Comparison of ENCODE assay signal across 11 mouse cellular contexts in genomic region chr15:12135368-12135767, GRCm38 (mm10). TPM values are rescaled to one million over a fixed set of nuclear protein-coding genes. Genes with fewer than 3 reads are reported as not detected.
DNase-seq lines count a peak whose midpoint lies in the region; ATAC-seq and TF ChIP-seq lines count a peak whose summit lies in the region.
"Had no signal": no experiment of that assay in that cellular context is flagged by ENCODE, and none has a peak within 500 bp of the region (broad histone marks: within the 10 kb centered on the region; RNA-seq: fewer than 3 reads in every experiment).

No protein-coding gene starts in this region.

- no peak for TF ChIP-seq CTCF in kidney, adult 2 months (conservative IDR thresholded peaks at IDR 0.05; ENCODE audit: insufficient read depth, insufficient read length, low read depth, low read length)

- ATAC-seq in forebrain, embryonic 14.5 days, result no peak
- no peak for ATAC-seq in forebrain, embryonic 16.5 days

- DNase-seq in forebrain, embryonic 14.5 days (ENCODE audit: low spot score), result peak; percentile 14
- peak; percentile 26 for DNase-seq in kidney, adult 2 months
- DNase-seq in kidney, postnatal 14 days, result no peak
- peak; percentile 43 to 51 for DNase-seq in cerebellum, postnatal 25 days
- DNase-seq in skeletal muscle tissue, adult 2 months (ENCODE audit: low read depth, low spot score), result peak; percentile 77
- no peak for DNase-seq in layer of hippocampus, postnatal 25 days (ENCODE audit: extremely low spot score in 1 of 2, low spot score in 1 of 2)
- no peak for DNase-seq in spleen, adult 12 weeks (ENCODE audit: low spot score)
- DNase-seq: lung, postnatal 10 days had no signal

- H3K9me3 ChIP-seq in forebrain, embryonic 14.5 days (replicated peaks; ENCODE audit: control insufficient read depth, low read length), result no peaks in the 10 kb centered on the region
- no peaks in the 10 kb centered on the region for H3K9me3 ChIP-seq in forebrain, embryonic 16.5 days (ENCODE audit: control insufficient read depth, low read length)
- H3K9me3 ChIP-seq: hindbrain, embryonic 12.5 days had no signal

- WGBS in forebrain, embryonic 14.5 days, result 57% methylated on average over 3 of the region's 3 CpGs
- WGBS in forebrain, embryonic 16.5 days, result 49% methylated on average over 3 of the region's 3 CpGs
- 22% methylated on average over 3 of the region's 3 CpGs for WGBS in kidney, adult 2 months

- no peaks in the 10 kb centered on the region for H3K27me3 ChIP-seq in forebrain, embryonic 14.5 days (replicated peaks; ENCODE audit: control insufficient read depth, insufficient read depth, low read length)
- no peaks in the 10 kb centered on the region for H3K27me3 ChIP-seq in forebrain, embryonic 16.5 days (replicated peaks; ENCODE audit: control insufficient read depth, insufficient read depth, low read length)
- no peaks in the 10 kb centered on the region for H3K27me3 ChIP-seq in kidney, adult 2 months (replicated peaks; ENCODE audit: control insufficient read depth, insufficient read depth, low read length)
- H3K27me3 ChIP-seq: hindbrain, embryonic 12.5 days had no signal

- H3K36me3 ChIP-seq in forebrain, embryonic 14.5 days (ENCODE audit: control insufficient read depth, insufficient read depth, low read length), result peaks cover 13% of the 10 kb centered on the region
- peaks cover 4% of the 10 kb centered on the region; the same call in 1 of the 2 replicates for H3K36me3 ChIP-seq in forebrain, embryonic 16.5 days (ENCODE audit: control insufficient read depth, insufficient read depth)
- no peaks in the 10 kb centered on the region for H3K36me3 ChIP-seq in kidney, adult 2 months (ENCODE audit: control insufficient read depth, insufficient read depth, low read length)

- no peak overlapping the region for H3K27ac ChIP-seq in forebrain, embryonic 14.5 days (ENCODE audit: low read depth, low read length)
- no peak overlapping the region for H3K27ac ChIP-seq in forebrain, embryonic 16.5 days (ENCODE audit: low read length)
- no peak overlapping the region for H3K27ac ChIP-seq in kidney, adult 2 months (ENCODE audit: insufficient read depth, low read depth, low read length)
- H3K27ac ChIP-seq: hindbrain, embryonic 12.5 days; kidney, postnatal 0 days had no signal

- TF ChIP-seq POLR2A in kidney, adult 2 months (IDR thresholded peaks at IDR 0.05; ENCODE audit: low read depth, low read length), result no peak

- no peak overlapping the region for H3K4me2 ChIP-seq in forebrain, embryonic 14.5 days (ENCODE audit: low read length)
- H3K4me2 ChIP-seq in forebrain, embryonic 16.5 days (ENCODE audit: low read length), result no peak overlapping the region
- H3K4me2 ChIP-seq: hindbrain, embryonic 12.5 days had no signal

- H3K4me3 ChIP-seq in forebrain, embryonic 14.5 days (ENCODE audit: low read depth, low read length), result no peak overlapping the region
- H3K4me3 ChIP-seq in forebrain, embryonic 16.5 days (replicated peaks; ENCODE audit: low read length), result no peak overlapping the region
- no peak overlapping the region for H3K4me3 ChIP-seq in kidney, adult 2 months (ENCODE audit: insufficient read depth, low read depth, low read length)
- H3K4me3 ChIP-seq: hindbrain, embryonic 12.5 days had no signal

- H3K9ac ChIP-seq in forebrain, embryonic 14.5 days (ENCODE audit: low read length), result no peak overlapping the region
- no peak overlapping the region for H3K9ac ChIP-seq in forebrain, embryonic 16.5 days (replicated peaks; ENCODE audit: low read depth, low read length)
- H3K9ac ChIP-seq: hindbrain, embryonic 12.5 days had no signal

- no peaks in the 10 kb centered on the region for H3K4me1 ChIP-seq in forebrain, embryonic 14.5 days (ENCODE audit: control insufficient read depth, insufficient read depth, low read length)
- no peaks in the 10 kb centered on the region for H3K4me1 ChIP-seq in forebrain, embryonic 16.5 days (replicated peaks; ENCODE audit: control insufficient read depth, insufficient read depth, low read length)
- H3K4me1 ChIP-seq in kidney, adult 2 months (ENCODE audit: control insufficient read depth, insufficient read depth, low read length), result no peaks in the 10 kb centered on the region
- H3K4me1 ChIP-seq: hindbrain, embryonic 12.5 days had no signal

RNA-seq across cellular contexts. Expression of gene Zfr, which starts 17.7 kb away (rescaled TPM):
- 169 and 182 TPM in 2 replicates for polyA plus RNA-seq in forebrain, embryonic 14.5 days (2014; fragmentation: Nextera tagmentation; extraction: Ambion mirVana)
- polyA plus RNA-seq in forebrain, embryonic 16.5 days (2015; fragmentation: Nextera tagmentation; extraction: Ambion mirVana), result 124 and 142 TPM in 2 replicates
- 79.8 and 80.8 TPM in 2 replicates for polyA plus RNA-seq in kidney, adult 2 months (2012; rRNA removed)
- 100 to 1,000 TPM; 346 to 351 TPM for total RNA-seq in layer of hippocampus, postnatal 25 days (2021)

Comparison
In these comparisons a context has a peak if more than half of its experiments do, and no peak if none do; other contexts are left out.
1. DNase-seq: peak in forebrain, embryonic 14.5 days (single experiment), kidney, adult 2 months (single experiment), cerebellum, postnatal 25 days (2 of 2) and skeletal muscle tissue, adult 2 months (single experiment); none in kidney, postnatal 14 days (single experiment), layer of hippocampus, postnatal 25 days (0 of 2) and spleen, adult 12 weeks (single experiment).